Mouse (Mus musculus) hindbrain, embryonic 10.5 days (tissue): ENCODE data around the gene Gm30302. TPM values are rescaled to one million over a fixed set of nuclear protein-coding genes. Genes with fewer than 3 reads are reported as not detected.

Source experiments
- DNase-seq: peaks from one replicate; pipeline ENCODE4 v3.0.0-alpha.2; 2017; ENCODE audit warnings: low spot score
- H3K27ac ChIP-seq: fragments of 300-500 bp; sonication (generic); 2 replicates; pipeline ENCODE4 v1.5.1; 2016; ENCODE audit warnings: mild to moderate bottlenecking, moderate library complexity
- H3K27me3 ChIP-seq: fragments of 300-500 bp; sonication (generic); 2 replicates; pipeline ENCODE4 v1.6.1; 2016; ENCODE audit warnings: mild to moderate bottlenecking; ENCODE audit not compliant: poor library complexity, insufficient read depth, severe bottlenecking
- H3K36me3 ChIP-seq: fragments of 300-500 bp; sonication (generic); 2 replicates; pipeline ENCODE4 v1.6.1; 2016; ENCODE audit warnings: mild to moderate bottlenecking, moderate library complexity
- H3K4me1 ChIP-seq: fragments of 300-500 bp; sonication (generic); replicated peaks from 2 replicates; pipeline ENCODE4 v1.6.1; 2016; ENCODE audit warnings: mild to moderate bottlenecking
- H3K4me3 ChIP-seq: fragments of 300-500 bp; sonication (generic); 2 replicates; pipeline ENCODE4 v1.5.1; 2016; ENCODE audit warnings: mild to moderate bottlenecking, moderate library complexity
- H3K9me3 ChIP-seq: fragments of 300-500 bp; sonication (generic); 2 replicates; pipeline ENCODE4 v1.6.1; 2016; ENCODE audit warnings: mild to moderate bottlenecking, moderate library complexity
- WGBS: fragments of 180-500 bp; shearing (Covaris S2); methylation state at CpG from one replicate; pipeline ENCODE4 v1.1.7; 2016; 5-methylcytosine and 5-hydroxymethylcytosine counted together
- polyA plus RNA-seq: library from polyadenylated mRNA; unstranded; fragments of >200 nt; fragmentation: Nextera tagmentation; extraction: Ambion mirVana; gene quantifications from 2 replicates; pipeline ENCODE4 v1.2.1, GENCODE M21; 2016

The Gm30302 gene
- 0.14 TPM in 1 of 2 replicates, not detected in the other for polyA plus RNA-seq

- DNase-seq: no peak
- 86% methylated on average over 1 of the region's 1 CpGs for WGBS
- Histone ChIP-seq H3K36me3 (no peaks in the 10 kb centered on the region), H3K27ac (no peak within 1 kb of the TSS), H3K9me3 (peaks cover 22% of the 10 kb centered on the region), H3K4me3 (no peak within 1 kb of the TSS), H3K4me1 (no peaks in the 10 kb centered on the region), H3K27me3 (no peaks in the 10 kb centered on the region)
Measured at GRCm38 (mm10) chr13:49798901-49799300, at the start of gene Gm30302. TSS of gene Gm30302 (minus strand) at chr13:49799001.

- no peaks in the 10 kb centered on the region for H3K4me1 ChIP-seq
- no peaks in the 10 kb centered on the region for H3K9me3 ChIP-seq
Measured at GRCm38 (mm10) chr13:49846751-49847150, 48.0 kb upstream of the Gm30302 start.

GRCm38 (mm10) chr13:49846141-49846540 is 47.3 kb upstream of the Gm30302 start:
- H3K4me3 ChIP-seq: no peak overlapping the region
- H3K9me3 ChIP-seq: peaks cover 3% of the 10 kb centered on the region; the same call in 1 of the 2 replicates
- no peaks in the 10 kb centered on the region for H3K27me3 ChIP-seq
- H3K36me3 ChIP-seq: no peaks in the 10 kb centered on the region
- no peak for DNase-seq
- WGBS: 76% methylated on average over 3 of the region's 3 CpGs
- no peak overlapping the region for H3K27ac ChIP-seq
- H3K4me1 ChIP-seq: no peaks in the 10 kb centered on the region

More at GRCm38 (mm10) chr13:49846751-49847150, 48.0 kb upstream of the Gm30302 start:
- WGBS: 89% methylated on average over 3 of the region's 3 CpGs
- H3K27ac ChIP-seq: no peak overlapping the region
- H3K27me3 ChIP-seq: no peaks in the 10 kb centered on the region
- H3K4me3 ChIP-seq: no peak overlapping the region
- DNase-seq: no peak
- no peaks in the 10 kb centered on the region for H3K36me3 ChIP-seq

GRCm38 (mm10) chr13:49845663-49846062 is 46.9 kb upstream of the Gm30302 start:
- 92% methylated on average over 3 of the region's 3 CpGs for WGBS
- Histone ChIP-seq H3K9me3 (peaks cover 6% of the 10 kb centered on the region; the same call in 1 of the 2 replicates), H3K4me1 (no peaks in the 10 kb centered on the region), H3K36me3 (no peaks in the 10 kb centered on the region), H3K27ac (no peak overlapping the region), H3K4me3 (no peak overlapping the region), H3K27me3 (no peaks in the 10 kb centered on the region)
- no peak for DNase-seq

GRCm38 (mm10) chr13:49844071-49844470 is 45.3 kb upstream of the Gm30302 start:
- H3K36me3 ChIP-seq: no peaks in the 10 kb centered on the region

GRCm38 (mm10) chr13:49841186-49841585 is 42.4 kb upstream of the Gm30302 start:
- H3K27me3 ChIP-seq: no peaks in the 10 kb centered on the region
- no peaks in the 10 kb centered on the region for H3K36me3 ChIP-seq
- peaks cover 6% of the 10 kb centered on the region; the same call in 1 of the 2 replicates for H3K9me3 ChIP-seq
- H3K27ac ChIP-seq: no peak overlapping the region
- no peaks in the 10 kb centered on the region for H3K4me1 ChIP-seq
- no peak overlapping the region for H3K4me3 ChIP-seq
- no peak for DNase-seq

More at GRCm38 (mm10) chr13:49844071-49844470, 45.3 kb upstream of the Gm30302 start:
- H3K9me3 ChIP-seq: peaks cover 6% of the 10 kb centered on the region; the same call in 1 of the 2 replicates
- no peak for DNase-seq
- H3K27me3 ChIP-seq: no peaks in the 10 kb centered on the region
- no peaks in the 10 kb centered on the region for H3K4me1 ChIP-seq
- H3K27ac ChIP-seq: no peak overlapping the region
- H3K4me3 ChIP-seq: no peak overlapping the region
- 83% methylated on average over 5 of the region's 5 CpGs for WGBS

GRCm38 (mm10) chr13:49830355-49830754 is 31.6 kb upstream of the Gm30302 start:
- H3K27ac ChIP-seq: no peak overlapping the region
- no peaks in the 10 kb centered on the region for H3K27me3 ChIP-seq
- DNase-seq: no peak
- peaks cover 7% of the 10 kb centered on the region; the same call in 1 of the 2 replicates for H3K9me3 ChIP-seq
- WGBS: 76% methylated on average over 3 of the region's 3 CpGs
- no peaks in the 10 kb centered on the region for H3K36me3 ChIP-seq
- no peak overlapping the region for H3K4me3 ChIP-seq
- no peaks in the 10 kb centered on the region for H3K4me1 ChIP-seq

- H3K36me3 ChIP-seq: no peaks in the 10 kb centered on the region
- H3K4me3 ChIP-seq: no peak overlapping the region
- no peak overlapping the region for H3K27ac ChIP-seq
- no peaks in the 10 kb centered on the region for H3K27me3 ChIP-seq
- H3K9me3 ChIP-seq: no peaks in the 10 kb centered on the region
- WGBS: 91% methylated on average over 4 of the region's 4 CpGs
- DNase-seq: no peak
- H3K4me1 ChIP-seq: no peaks in the 10 kb centered on the region
Measured at GRCm38 (mm10) chr13:49825300-49825699, 26.5 kb upstream of the Gm30302 start.

GRCm38 (mm10) chr13:49814958-49815357 is 16.2 kb upstream of the Gm30302 start:
- Histone ChIP-seq H3K36me3 (no peaks in the 10 kb centered on the region), H3K4me1 (no peaks in the 10 kb centered on the region), H3K27ac (no peak overlapping the region), H3K9me3 (peaks cover 23% of the 10 kb centered on the region; the same call in 1 of the 2 replicates), H3K4me3 (no peak overlapping the region), H3K27me3 (no peaks in the 10 kb centered on the region)
- 87% methylated on average over 3 of the region's 3 CpGs for WGBS
- no peak for DNase-seq

- DNase-seq: no peak
- Histone ChIP-seq H3K27me3 (no peaks in the 10 kb centered on the region), H3K9me3 (peaks cover 23% of the 10 kb centered on the region; the same call in 1 of the 2 replicates), H3K4me1 (no peaks in the 10 kb centered on the region), H3K27ac (no peak overlapping the region), H3K36me3 (no peaks in the 10 kb centered on the region), H3K4me3 (no peak overlapping the region)
- WGBS: 88% methylated on average over 4 of the region's 4 CpGs
Measured at GRCm38 (mm10) chr13:49814420-49814819, 15.6 kb upstream of the Gm30302 start.

GRCm38 (mm10) chr13:49807146-49807545 is 8.3 kb upstream of the Gm30302 start:
- DNase-seq: no peak
- 91% methylated on average over 1 of the region's 1 CpGs for WGBS
- Histone ChIP-seq H3K4me3 (no peak overlapping the region), H3K27ac (no peak overlapping the region), H3K4me1 (no peaks in the 10 kb centered on the region), H3K9me3 (peaks cover 6% of the 10 kb centered on the region), H3K27me3 (no peaks in the 10 kb centered on the region), H3K36me3 (no peaks in the 10 kb centered on the region)

- H3K9me3 ChIP-seq: no peaks in the 10 kb centered on the region
- H3K4me3 ChIP-seq: no peak overlapping the region
- H3K4me1 ChIP-seq: no peaks in the 10 kb centered on the region
- 66% methylated on average over 5 of the region's 5 CpGs for WGBS
- no peaks in the 10 kb centered on the region for H3K27me3 ChIP-seq
- H3K36me3 ChIP-seq: no peaks in the 10 kb centered on the region
- H3K27ac ChIP-seq: no peak overlapping the region
- no peak for DNase-seq
Measured at GRCm38 (mm10) chr13:49788563-49789393, 10.0 kb downstream of the Gm30302 start.

GRCm38 (mm10) chr13:49783899-49784298 is 14.9 kb downstream of the Gm30302 start:
- Histone ChIP-seq H3K27me3 (no peaks in the 10 kb centered on the region), H3K27ac (no peak overlapping the region), H3K4me3 (no peak overlapping the region), H3K36me3 (no peaks in the 10 kb centered on the region), H3K9me3 (no peaks in the 10 kb centered on the region), H3K4me1 (no peaks in the 10 kb centered on the region)
- no peak for DNase-seq
- 86% methylated on average over 3 of the region's 3 CpGs for WGBS
